Mouse (Mus musculus): ENCODE measurements around the gene Irf9. TPM values are rescaled to one million over a fixed set of nuclear protein-coding genes. Genes with fewer than 3 reads are reported as not detected.

The Irf9 gene
- polyA plus RNA-seq, 1 experiment from 2014 or later, result 8.8 TPM

DNA sequence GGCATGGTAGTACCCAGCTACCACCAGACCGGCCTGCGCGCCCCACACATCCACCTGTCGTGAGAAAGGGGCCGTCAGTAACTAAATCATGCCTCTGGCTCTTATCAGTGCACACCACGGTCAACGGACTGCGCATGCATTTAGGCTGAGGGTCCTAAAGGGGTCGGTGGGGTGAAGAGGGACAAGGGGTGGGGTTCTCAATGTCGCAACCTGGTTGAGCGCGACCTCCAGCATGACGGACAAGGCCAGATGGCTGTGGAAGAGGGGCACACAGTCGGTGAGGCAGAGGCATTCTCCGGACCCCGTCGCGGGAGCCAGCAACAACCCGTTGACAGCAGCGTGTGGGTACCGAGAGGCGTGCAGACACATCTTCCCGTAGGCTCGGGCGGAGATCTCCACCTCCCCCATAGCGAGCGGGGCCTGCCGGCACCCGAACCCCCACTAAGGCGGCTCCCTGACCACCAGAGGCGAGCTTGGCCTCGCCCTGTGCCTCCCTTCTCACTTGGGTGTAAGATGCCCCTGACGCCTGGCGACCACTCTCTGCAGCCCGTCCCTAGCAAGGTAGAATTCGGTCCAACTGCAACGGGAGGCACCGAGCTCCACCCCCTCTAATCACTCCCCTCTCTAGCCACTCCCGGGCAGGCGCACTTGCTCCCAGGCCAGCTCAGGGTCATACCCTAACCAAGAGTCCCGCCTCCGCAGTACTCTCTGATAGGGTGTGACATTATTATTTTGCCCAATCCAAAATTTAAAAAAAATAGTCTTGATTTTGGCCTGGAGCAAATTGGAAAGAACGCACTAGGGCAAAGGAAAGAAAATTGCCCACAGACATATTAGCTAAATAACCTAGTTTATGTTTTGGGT lies 18.4 kb upstream of the Irf9 start, which contains the start of gene Emc9:
Emc9 (minus strand) TSS at position 601 of the 864 bp plus-strand sequence.
- no peak within 1 kb of the TSS for H3K27ac ChIP-seq
- no peaks in the 10 kb centered on the region for H3K27me3 ChIP-seq (replicated peaks)
- peak within 1 kb of the TSS; percentile 57 for H3K9ac ChIP-seq
- 2% methylated on average over 43 of the region's 43 CpGs for WGBS
- peak; percentile 56 for ATAC-seq (ENCODE audit: low FRiP score, low read depth)
- H3K4me2 ChIP-seq (replicated peaks), result peak within 1 kb of the TSS; percentile 79
- H3K4me1 ChIP-seq, result peaks cover 8% of the 10 kb centered on the region; the same call in 1 of the 2 replicates
- H3K4me3 ChIP-seq, result peak within 1 kb of the TSS; percentile 43
- H3K36me3 ChIP-seq, result peaks cover 36% of the 10 kb centered on the region
- no peaks in the 10 kb centered on the region for H3K9me3 ChIP-seq

DNA sequence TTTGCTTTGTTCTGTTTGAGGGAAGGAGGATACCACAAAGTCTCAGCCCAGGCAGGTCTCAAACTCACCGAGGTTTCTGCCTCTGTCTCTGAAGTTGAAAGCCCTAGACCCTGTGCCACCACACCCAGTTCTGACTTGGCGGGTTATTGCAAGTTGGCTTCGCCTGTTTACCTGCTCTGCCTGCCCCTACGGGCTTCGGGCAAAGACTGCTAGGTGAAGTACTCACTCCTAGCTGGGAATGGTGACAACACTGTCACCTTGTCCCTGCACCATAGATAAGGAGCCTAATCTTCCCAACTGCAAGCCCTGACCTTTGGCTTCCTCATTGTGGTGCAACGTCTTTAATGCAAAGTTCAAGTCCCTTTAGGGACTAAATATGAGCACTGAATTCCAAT lies 17.8 kb upstream of the Irf9 start:
- Histone ChIP-seq H3K36me3 (peaks cover 30% of the 10 kb centered on the region), H3K4me3 (no peak overlapping the region), H3K27me3 (replicated peaks) (no peaks in the 10 kb centered on the region), H3K9me3 (no peaks in the 10 kb centered on the region), H3K9ac (no peak overlapping the region), H3K4me1 (peaks cover 13% of the 10 kb centered on the region; the same call in 1 of the 2 replicates), H3K4me2 (replicated peaks) (peak overlapping the region; percentile 79), H3K27ac (no peak overlapping the region)
- 65% methylated on average over 6 of the region's 6 CpGs for WGBS
- ATAC-seq (ENCODE audit: low FRiP score, low read depth), result no peak

DNA sequence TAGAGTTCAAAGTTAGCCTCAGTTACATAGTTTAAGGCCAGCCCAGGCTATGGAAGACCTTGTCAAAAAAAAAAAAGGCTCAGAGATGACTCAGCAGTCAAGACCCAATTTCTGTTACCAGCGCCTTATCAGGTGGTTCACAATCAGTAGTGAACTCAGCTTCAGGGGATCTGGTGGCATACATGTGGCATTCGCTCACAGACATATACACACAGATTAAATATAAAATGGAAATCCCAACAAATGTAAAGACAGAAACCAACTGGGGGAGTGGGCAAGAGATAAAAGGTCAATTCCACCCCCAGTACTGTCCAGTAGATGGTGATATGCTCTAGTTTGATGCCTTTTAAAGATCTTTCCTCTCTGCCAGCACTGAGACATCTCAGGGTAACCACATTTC lies 17.2 kb upstream of the Irf9 start:
- 95% methylated on average over 2 of the region's 2 CpGs for WGBS
- Histone ChIP-seq H3K9me3 (no peaks in the 10 kb centered on the region), H3K36me3 (peaks cover 24% of the 10 kb centered on the region), H3K4me1 (peaks cover 13% of the 10 kb centered on the region; the same call in 1 of the 2 replicates), H3K27me3 (replicated peaks) (no peaks in the 10 kb centered on the region), H3K27ac (no peak overlapping the region), H3K4me2 (replicated peaks) (no peak overlapping the region), H3K9ac (no peak overlapping the region), H3K4me3 (no peak overlapping the region)
- ATAC-seq (ENCODE audit: low FRiP score, low read depth), result no peak

DNA sequence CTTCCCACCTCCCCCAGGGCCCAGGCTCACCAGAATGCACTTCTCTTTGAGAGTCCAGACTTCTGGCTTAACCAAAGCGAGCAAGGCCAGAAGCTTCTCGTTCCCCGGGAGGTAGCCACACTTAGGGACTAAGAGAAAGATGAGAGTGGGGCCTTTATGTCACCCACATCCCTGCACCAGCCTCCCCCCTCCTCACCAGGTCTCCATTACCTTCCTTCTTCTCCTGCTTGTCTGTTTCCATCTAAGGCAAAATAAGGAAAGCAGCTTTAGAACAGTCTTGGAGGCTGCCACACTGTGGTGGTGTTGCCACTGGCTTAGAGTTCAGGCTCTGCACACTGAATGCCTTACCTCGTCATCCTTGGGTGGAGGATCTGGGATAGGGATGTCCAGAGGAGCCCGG lies 14.1 kb upstream of the Irf9 start:
- Histone ChIP-seq H3K9ac (no peak overlapping the region), H3K9me3 (no peaks in the 10 kb centered on the region), H3K4me2 (replicated peaks) (no peak overlapping the region), H3K27ac (no peak overlapping the region), H3K4me1 (peaks cover 33% of the 10 kb centered on the region), H3K4me3 (no peak overlapping the region), H3K27me3 (replicated peaks) (no peaks in the 10 kb centered on the region), H3K36me3 (peaks cover 19% of the 10 kb centered on the region)
- 94% methylated on average over 5 of the region's 5 CpGs for WGBS
- no peak for ATAC-seq (ENCODE audit: low FRiP score, low read depth)

DNA sequence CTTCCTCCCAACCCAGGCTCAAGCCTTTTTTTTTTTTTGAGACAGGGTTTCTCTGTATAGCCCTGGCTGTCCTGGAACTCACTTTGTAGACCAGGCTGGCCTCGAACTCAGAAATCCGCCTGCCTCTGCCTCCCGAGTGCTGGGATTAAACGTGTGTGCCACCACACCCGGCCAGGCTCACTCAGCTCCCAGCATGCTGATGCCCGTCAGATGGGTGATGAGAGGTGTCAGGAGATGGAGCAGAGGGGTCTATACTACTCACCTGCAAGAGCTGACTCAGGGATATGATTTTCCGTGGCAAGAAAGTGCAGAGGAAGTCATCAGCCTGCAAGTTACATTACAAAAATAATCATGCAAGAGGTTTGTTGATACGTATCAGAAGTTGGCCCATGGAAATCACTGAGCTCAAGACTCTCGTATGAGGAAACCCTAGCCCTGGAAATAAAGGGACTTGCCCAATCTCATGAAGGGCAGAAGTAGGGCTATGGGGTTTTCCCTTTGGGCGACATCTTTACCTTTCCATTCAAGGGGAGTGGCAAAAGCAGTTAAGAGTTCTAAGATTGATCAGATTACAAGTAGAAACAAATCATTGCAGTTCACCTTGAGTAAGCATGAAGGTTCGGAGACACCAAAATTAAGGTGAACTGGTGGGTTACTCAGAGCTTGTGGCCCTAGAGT lies 13.5 kb upstream of the Irf9 start:
- ATAC-seq (ENCODE audit: low FRiP score, low read depth), result no peak
- Histone ChIP-seq H3K9ac (peak overlapping the region; percentile 86), H3K36me3 (peaks cover 26% of the 10 kb centered on the region), H3K27ac (no peak overlapping the region), H3K4me3 (peak overlapping the region; percentile 87), H3K9me3 (no peaks in the 10 kb centered on the region), H3K4me2 (replicated peaks) (peak overlapping the region; percentile 98), H3K4me1 (peaks cover 32% of the 10 kb centered on the region), H3K27me3 (replicated peaks) (no peaks in the 10 kb centered on the region)
- 87% methylated on average over 11 of the region's 11 CpGs for WGBS

DNA sequence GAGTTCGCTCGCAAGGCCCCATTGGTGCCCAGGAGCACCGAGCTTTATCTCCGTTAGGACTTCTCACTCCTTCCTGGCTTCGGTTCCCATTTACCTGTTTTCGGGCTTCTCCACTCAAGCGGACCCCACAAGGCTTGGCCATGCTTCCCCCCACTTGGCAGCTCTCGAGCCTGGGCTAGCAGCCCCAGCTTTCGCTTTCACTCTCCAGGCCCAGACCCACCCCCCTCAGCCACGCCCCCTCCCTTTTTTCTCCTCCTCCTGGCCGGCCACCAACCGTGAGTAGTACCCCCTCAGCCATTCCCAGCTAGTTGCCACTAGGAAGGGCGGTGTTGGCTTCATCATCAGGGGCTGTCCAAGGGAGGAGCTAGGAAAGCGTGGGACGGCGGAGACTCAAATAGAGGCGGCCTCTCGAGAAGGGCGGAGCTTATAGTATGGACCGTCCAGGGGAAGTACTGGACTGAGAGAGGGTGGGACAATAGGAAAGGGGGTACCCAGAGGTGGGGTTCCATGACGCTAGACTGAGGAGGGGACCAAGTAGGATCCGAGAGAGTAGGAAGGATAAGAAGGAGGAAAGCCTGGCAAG lies 12.5 kb upstream of the Irf9 start, which contains the start of gene Psme2:
Psme2 (minus strand) TSS at position 366 of the 583 bp plus-strand sequence.
- WGBS, result 1% methylated on average over 22 of the region's 22 CpGs
- ATAC-seq (ENCODE audit: low FRiP score, low read depth), result peak; percentile 96
- peaks cover 35% of the 10 kb centered on the region for H3K36me3 ChIP-seq
- H3K9me3 ChIP-seq, result no peaks in the 10 kb centered on the region
- peak within 1 kb of the TSS; percentile 86 for H3K9ac ChIP-seq
- peak within 1 kb of the TSS; percentile 87 for H3K4me3 ChIP-seq
- H3K27ac ChIP-seq, result peak within 1 kb of the TSS; percentile 67
- peak within 1 kb of the TSS; percentile 98 for H3K4me2 ChIP-seq (replicated peaks)
- H3K4me1 ChIP-seq, result peaks cover 29% of the 10 kb centered on the region
- H3K27me3 ChIP-seq (replicated peaks), result no peaks in the 10 kb centered on the region

DNA sequence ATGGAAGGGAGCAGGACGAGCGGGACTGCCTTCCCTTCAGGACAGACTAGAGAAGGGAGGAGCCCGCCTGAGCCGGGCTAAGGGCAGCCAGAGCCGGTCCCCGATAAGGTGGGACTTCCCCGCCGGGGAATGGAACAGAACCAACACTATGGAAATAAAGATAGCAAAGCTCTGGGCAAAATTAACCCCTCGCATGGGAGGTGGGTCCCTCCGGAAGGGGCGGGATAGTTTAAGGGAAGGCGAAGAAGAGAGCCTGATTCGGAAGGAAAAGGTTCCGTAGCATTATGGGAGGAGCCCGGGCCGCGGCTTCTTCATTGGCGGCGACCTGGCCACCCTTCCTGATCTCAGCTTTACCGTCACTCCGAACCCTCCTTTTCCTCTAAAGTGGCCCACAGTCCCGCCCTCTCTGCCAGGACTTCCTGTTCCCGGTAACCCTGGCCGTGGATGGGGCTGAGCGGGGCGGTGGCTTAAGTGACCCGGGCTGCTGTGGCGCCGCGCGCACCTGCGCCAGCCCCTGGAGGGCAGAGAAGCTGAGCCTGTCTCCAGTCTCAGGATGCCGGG lies 12.0 kb upstream of the Irf9 start, which contains the start of gene Rnf31:
Rnf31 (plus strand) TSS at position 378 of the 561 bp plus-strand sequence.
- peak within 1 kb of the TSS; percentile 86 for H3K9ac ChIP-seq
- H3K4me3 ChIP-seq, result peak within 1 kb of the TSS; percentile 87
- H3K9me3 ChIP-seq, result no peaks in the 10 kb centered on the region
- WGBS, result under 1% methylated on average over 33 of the region's 33 CpGs
- peaks cover 41% of the 10 kb centered on the region for H3K36me3 ChIP-seq
- H3K27ac ChIP-seq, result peak within 1 kb of the TSS; percentile 67
- peak within 1 kb of the TSS; percentile 98 for H3K4me2 ChIP-seq (replicated peaks)
- H3K4me1 ChIP-seq, result peaks cover 29% of the 10 kb centered on the region
- ATAC-seq (ENCODE audit: low FRiP score, low read depth), result peak; percentile 91
- H3K27me3 ChIP-seq (replicated peaks), result no peaks in the 10 kb centered on the region

DNA sequence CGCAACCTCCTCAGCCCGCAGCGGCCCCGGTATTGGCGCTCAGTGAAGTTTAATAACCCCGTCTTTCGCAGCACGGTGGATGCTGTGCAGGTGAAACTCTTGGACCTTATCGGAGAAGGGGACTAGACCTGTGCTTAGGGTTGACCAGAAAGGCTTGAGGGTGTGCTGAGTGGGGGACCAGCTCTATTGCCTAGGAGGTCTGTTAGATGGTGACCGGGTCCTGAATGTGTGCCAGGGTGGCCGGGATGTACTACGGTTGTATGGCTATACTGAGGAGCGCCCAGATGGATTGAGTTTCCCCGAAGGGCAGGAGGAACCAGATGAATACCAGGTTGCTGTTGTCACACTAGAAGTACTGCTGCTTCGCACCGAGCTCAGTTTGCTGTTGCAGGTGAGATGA lies 11.1 kb upstream of the Irf9 start:
- 0 out of 2 replicates have a peak overlapping the region, but pooled peaks have one; percentile 64 for H3K27ac ChIP-seq
- H3K9me3 ChIP-seq, result no peaks in the 10 kb centered on the region
- no peaks in the 10 kb centered on the region for H3K27me3 ChIP-seq (replicated peaks)
- H3K4me3 ChIP-seq, result peak overlapping the region; percentile 87
- no peak for ATAC-seq (ENCODE audit: low FRiP score, low read depth)
- H3K36me3 ChIP-seq, result peaks cover 46% of the 10 kb centered on the region
- H3K9ac ChIP-seq, result peak overlapping the region; percentile 86
- H3K4me1 ChIP-seq, result peaks cover 29% of the 10 kb centered on the region
- 5% methylated on average over 16 of the region's 16 CpGs for WGBS
- H3K4me2 ChIP-seq (replicated peaks), result peak overlapping the region; percentile 98

DNA sequence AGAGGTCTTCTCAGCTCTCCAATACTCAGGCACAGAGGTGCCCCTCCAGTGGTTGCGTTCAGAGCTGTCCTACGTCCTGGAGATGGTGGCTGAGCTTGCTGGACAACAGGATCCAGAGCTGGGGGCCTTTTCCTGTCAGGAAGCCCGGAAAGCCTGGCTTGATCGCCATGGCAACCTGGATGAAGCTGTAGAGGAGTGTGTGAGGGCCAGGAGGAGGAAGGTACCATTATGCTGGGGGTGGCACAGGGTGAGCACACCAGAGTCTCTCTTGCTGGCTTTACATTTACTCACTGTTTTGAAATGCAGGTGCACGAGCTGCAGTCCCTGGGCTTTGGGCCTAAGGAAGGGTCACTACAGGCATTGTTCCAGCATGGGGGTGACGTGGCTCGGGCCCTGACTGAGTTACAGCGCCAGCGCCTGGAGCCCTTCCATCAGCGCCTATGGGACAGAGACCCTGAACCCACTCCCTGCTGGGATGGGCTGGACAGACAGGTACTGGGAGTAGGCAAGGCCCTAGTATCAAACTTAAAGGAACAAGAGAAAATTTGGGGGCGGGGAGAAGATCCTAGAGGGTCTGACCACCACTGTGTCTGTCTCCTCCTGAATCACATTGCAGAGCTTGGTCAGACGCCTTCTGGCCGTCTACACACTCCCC lies 7.2 kb upstream of the Irf9 start:
- no peaks in the 10 kb centered on the region for H3K27me3 ChIP-seq (replicated peaks)
- ATAC-seq (ENCODE audit: low FRiP score, low read depth), result no peak
- WGBS, result 78% methylated on average over 13 of the region's 13 CpGs
- H3K9ac ChIP-seq, result no peak overlapping the region
- H3K4me1 ChIP-seq, result peaks cover 20% of the 10 kb centered on the region
- no peaks in the 10 kb centered on the region for H3K9me3 ChIP-seq
- no peak overlapping the region for H3K4me2 ChIP-seq (replicated peaks)
- peaks cover 63% of the 10 kb centered on the region for H3K36me3 ChIP-seq
- no peak overlapping the region for H3K27ac ChIP-seq
- no peak overlapping the region for H3K4me3 ChIP-seq

DNA sequence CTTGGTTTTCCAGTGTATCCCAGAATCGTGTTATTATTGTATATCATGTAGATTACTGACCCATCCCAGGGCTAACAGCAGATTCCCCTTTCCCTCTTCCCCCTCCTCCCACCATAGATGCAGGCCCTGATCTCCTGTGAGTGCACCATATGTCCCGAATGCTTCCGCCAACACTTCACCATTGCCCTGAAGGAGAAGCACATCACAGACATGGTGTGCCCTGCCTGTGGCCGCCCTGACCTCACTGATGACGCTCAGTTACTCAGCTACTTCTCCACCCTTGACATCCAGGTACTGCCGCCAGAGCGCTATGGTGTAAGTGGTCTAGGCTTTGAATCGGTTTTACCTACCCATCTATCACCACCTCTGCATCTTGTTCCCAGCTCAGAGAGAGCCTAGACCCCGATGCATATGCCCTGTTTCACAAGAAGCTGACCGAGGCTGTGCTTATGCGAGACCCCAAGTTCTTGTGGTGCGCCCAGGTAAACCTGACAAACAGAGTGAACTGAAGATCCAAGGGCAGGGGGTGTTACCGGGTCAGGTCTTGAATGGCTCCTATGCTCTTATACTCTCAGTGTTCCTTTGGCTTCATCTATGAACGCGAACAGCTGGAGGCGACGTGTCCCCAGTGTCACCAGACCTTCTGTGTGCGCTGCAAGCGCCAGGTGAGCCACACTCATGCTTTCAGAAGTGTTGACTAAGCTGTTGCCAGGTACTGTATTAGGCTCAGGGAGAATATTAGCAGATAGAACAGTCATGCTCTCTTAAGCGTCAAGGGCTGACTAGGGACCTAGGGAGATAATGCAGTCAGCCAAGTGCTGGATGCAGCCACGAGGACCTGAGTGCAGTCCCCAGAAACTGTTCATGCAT lies 4.6 kb upstream of the Irf9 start:
- no peak for ATAC-seq (ENCODE audit: low FRiP score, low read depth)
- WGBS, result 94% methylated on average over 21 of the region's 21 CpGs
- Histone ChIP-seq H3K27ac (no peak overlapping the region), H3K27me3 (replicated peaks) (no peaks in the 10 kb centered on the region), H3K36me3 (peaks cover 87% of the 10 kb centered on the region), H3K9me3 (no peaks in the 10 kb centered on the region), H3K4me3 (no peak overlapping the region), H3K4me2 (replicated peaks) (no peak overlapping the region), H3K4me1 (no peaks in the 10 kb centered on the region), H3K9ac (peak overlapping the region; percentile 23; the same call in 1 of the 2 replicates)

Measured in neural tube, embryonic 12.5 days (tissue).